8 mouse cellular contexts compared by ENCODE assay signal in the genomic region with DNA sequence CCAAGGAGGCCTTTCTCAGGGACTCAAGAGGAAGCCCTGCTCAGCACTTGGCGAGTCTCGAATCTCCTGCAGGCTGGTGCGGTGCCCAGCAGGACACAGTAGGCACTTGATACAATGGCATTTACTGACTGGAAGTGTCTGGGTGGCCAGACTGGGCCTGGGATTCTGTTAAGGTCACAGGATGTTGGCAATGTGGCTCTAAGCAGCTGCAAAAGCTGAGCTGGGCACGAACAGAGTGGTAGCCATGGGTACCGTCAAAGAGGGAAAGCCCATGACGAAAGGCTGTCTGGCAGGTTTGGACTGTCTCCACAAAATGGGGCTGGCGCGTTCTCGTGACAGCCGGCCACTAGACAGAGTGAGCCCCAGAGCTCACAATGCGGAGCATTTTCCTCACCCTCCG.
A peak's percentile ranks its signal among the peaks of the same experiment; 100 is the strongest.
DNase-seq lines count a peak whose midpoint lies in the region; ATAC-seq lines count a peak whose summit lies in the region.

No protein-coding gene starts in this region.

- WGBS in neural tube, embryonic 14.5 days = 51% methylated on average over 12 of the region's 12 CpGs

- DNase-seq in cerebellum, postnatal 36 days = peak; percentile 35 to 42
- peak; percentile 32 to 62 for DNase-seq in gastrocnemius, postnatal 4 days (ENCODE audit: low spot score in 2 of 2)
- DNase-seq in layer of hippocampus, adult 9-11 months = peak; percentile 82
- no peak for DNase-seq in retina, postnatal 1 day
- DNase-seq in testis, postnatal 14 days (ENCODE audit: low spot score) = no peak
- no peak for DNase-seq in thymus, postnatal 36 days

- H3K9me3 ChIP-seq in neural tube, embryonic 14.5 days (ENCODE audit: control insufficient read depth, low read length) = no peaks in the 10 kb centered on the region

- no peaks in the 10 kb centered on the region for H3K36me3 ChIP-seq in neural tube, embryonic 14.5 days (ENCODE audit: control insufficient read depth, insufficient read depth, low read length)

- no peak overlapping the region for H3K4me3 ChIP-seq in neural tube, embryonic 14.5 days (ENCODE audit: low read depth, low read length)

- no peak overlapping the region for H3K9ac ChIP-seq in neural tube, embryonic 14.5 days (replicated peaks; ENCODE audit: low read depth, low read length)

- H3K4me1 ChIP-seq in neural tube, embryonic 14.5 days (ENCODE audit: control insufficient read depth, insufficient read depth, low read length) = peaks cover 11% of the 10 kb centered on the region

- H3K27me3 ChIP-seq in neural tube, embryonic 14.5 days (ENCODE audit: control insufficient read depth, insufficient read depth, low read length) = no peaks in the 10 kb centered on the region

- peak; percentile 58 for ATAC-seq in cerebellum, adult (ENCODE audit: insufficient number of reproducible peaks, low FRiP score, low TSS enrichment)
- ATAC-seq in neural tube, embryonic 14.5 days (ENCODE audit: low read depth) = peak; percentile 90

- H3K27ac ChIP-seq in neural tube, embryonic 14.5 days (ENCODE audit: low read depth, low read length) = peak overlapping the region; percentile 36; the same call in 1 of the 2 replicates

- no peak overlapping the region for H3K4me2 ChIP-seq in neural tube, embryonic 14.5 days (ENCODE audit: low read depth, low read length)

Comparison
In these comparisons a context has a peak if more than half of its experiments do, and no peak if none do; other contexts are left out.
1. DNase-seq: peak in cerebellum, postnatal 36 days (2 of 2), gastrocnemius, postnatal 4 days (2 of 2) and layer of hippocampus, adult 9-11 months (single experiment); none in retina, postnatal 1 day (single experiment), testis, postnatal 14 days (single experiment) and thymus, postnatal 36 days (0 of 2).